In genomic region chr6:142540131-142540530, GRCm38 (mm10) we compare ENCODE assay signal across 25 mouse cellular contexts. TPM values are rescaled to one million over a fixed set of nuclear protein-coding genes. Genes with fewer than 3 reads are reported as not detected.
A peak's percentile ranks its signal among the peaks of the same experiment; 100 is the strongest.
DNase-seq lines count a peak whose midpoint lies in the region; ATAC-seq and TF ChIP-seq lines count a peak whose summit lies in the region.
"Had no signal": no experiment of that assay in that cellular context is flagged by ENCODE, and none has a peak within 500 bp of the region (broad histone marks: within the 10 kb centered on the region; RNA-seq: fewer than 3 reads in every experiment).

No protein-coding gene starts in this region.

- no peak for TF ChIP-seq EP300 in heart, postnatal 0 days (IDR thresholded peaks at IDR 0.05; ENCODE audit: low read depth)

- H3K27ac ChIP-seq in heart, postnatal 0 days (ENCODE audit: low read depth) = peak overlapping the region; percentile 32; the same call in 1 of the 2 replicates
- H3K27ac ChIP-seq in kidney, postnatal 0 days = no peak overlapping the region
- H3K27ac ChIP-seq in lung, embryonic 15.5 days = peak overlapping the region; percentile 69
- H3K27ac ChIP-seq: embryonic facial prominence, embryonic 10.5 days; embryonic facial prominence, embryonic 15.5 days; forebrain, embryonic 12.5 days; limb, embryonic 13.5 days; liver, embryonic 14.5 days; midbrain, embryonic 10.5 days; midbrain, embryonic 15.5 days had no signal

- ATAC-seq in heart, postnatal 0 days (ENCODE audit: insufficient read depth, low read depth) = no peak
- no peak for ATAC-seq in kidney, postnatal 0 days (replicated peaks; ENCODE audit: low FRiP score, low read depth)
- no peak for ATAC-seq in lung, embryonic 15.5 days (ENCODE audit: borderline replicate concordance, extremely low read depth, low FRiP score, low TSS enrichment)
- ATAC-seq: forebrain, postnatal 0 days; hindbrain, embryonic 16.5 days; midbrain, embryonic 15.5 days had no signal

- H3K9ac ChIP-seq in heart, postnatal 0 days (replicated peaks; ENCODE audit: low read depth, low read length) = no peak overlapping the region
- no peak overlapping the region for H3K9ac ChIP-seq in kidney, postnatal 0 days (ENCODE audit: low read depth, low read length)
- H3K9ac ChIP-seq in lung, embryonic 15.5 days = no peak overlapping the region
- H3K9ac ChIP-seq: embryonic facial prominence, embryonic 15.5 days; forebrain, embryonic 12.5 days; forebrain, postnatal 0 days; limb, embryonic 13.5 days; liver, embryonic 14.5 days; midbrain, embryonic 15.5 days; stomach, embryonic 15.5 days had no signal

- no peaks in the 10 kb centered on the region for H3K36me3 ChIP-seq in heart, postnatal 0 days (replicated peaks; ENCODE audit: control insufficient read depth, insufficient read depth, low read length)
- H3K36me3 ChIP-seq in kidney, postnatal 0 days (ENCODE audit: insufficient read depth, low read length) = no peaks in the 10 kb centered on the region
- H3K36me3 ChIP-seq in lung, embryonic 15.5 days = no peaks in the 10 kb centered on the region
- H3K36me3 ChIP-seq: embryonic facial prominence, embryonic 10.5 days; embryonic facial prominence, embryonic 15.5 days; forebrain, embryonic 12.5 days; limb, embryonic 13.5 days; midbrain, embryonic 10.5 days; midbrain, embryonic 15.5 days; stomach, embryonic 15.5 days had no signal

- no peak overlapping the region for H3K4me3 ChIP-seq in heart, postnatal 0 days (ENCODE audit: low read depth, low read length)
- no peak overlapping the region for H3K4me3 ChIP-seq in kidney, postnatal 0 days (replicated peaks; ENCODE audit: low read depth, low read length)
- no peak overlapping the region for H3K4me3 ChIP-seq in lung, embryonic 15.5 days
- H3K4me3 ChIP-seq: embryonic facial prominence, embryonic 10.5 days; embryonic facial prominence, embryonic 15.5 days; forebrain, embryonic 12.5 days; limb, embryonic 13.5 days; midbrain, embryonic 10.5 days; midbrain, embryonic 15.5 days; stomach, embryonic 15.5 days had no signal

- no peak for DNase-seq in heart, postnatal 0 days (ENCODE audit: low spot score)
- DNase-seq in heart, adult 8-10 months (ENCODE audit: low spot score) = no peak
- peak; percentile 58 for DNase-seq in kidney, postnatal 0 days (ENCODE audit: low spot score)
- DNase-seq in kidney, postnatal 4 days = no peak
- DNase-seq in lung, adult 18-20 months = no peak
- DNase-seq: B cell, adult 2 months; cerebellum, adult 8-10 months; cerebellum, postnatal 25 days; forebrain, postnatal 0 days; heart, postnatal 14 days; lung, postnatal 14 days; right cerebral cortex, postnatal 25 days; thymus, adult 18-20 months; thymus, postnatal 25 days had no signal

- no peaks in the 10 kb centered on the region for H3K27me3 ChIP-seq in heart, postnatal 0 days (ENCODE audit: control insufficient read depth, insufficient read depth, low read length)
- no peaks in the 10 kb centered on the region for H3K27me3 ChIP-seq in kidney, postnatal 0 days (ENCODE audit: insufficient read depth, low read length)
- no peaks in the 10 kb centered on the region for H3K27me3 ChIP-seq in lung, embryonic 15.5 days
- H3K27me3 ChIP-seq: embryonic facial prominence, embryonic 15.5 days; forebrain, embryonic 12.5 days; limb, embryonic 13.5 days; midbrain, embryonic 15.5 days; stomach, embryonic 15.5 days had no signal

- H3K9me3 ChIP-seq in heart, postnatal 0 days (replicated peaks; ENCODE audit: control insufficient read depth, low read length) = no peaks in the 10 kb centered on the region
- H3K9me3 ChIP-seq in kidney, postnatal 0 days (replicated peaks; ENCODE audit: low read length) = no peaks in the 10 kb centered on the region
- H3K9me3 ChIP-seq in lung, embryonic 15.5 days = no peaks in the 10 kb centered on the region
- H3K9me3 ChIP-seq: embryonic facial prominence, embryonic 10.5 days; embryonic facial prominence, embryonic 15.5 days; forebrain, embryonic 12.5 days; limb, embryonic 13.5 days; midbrain, embryonic 10.5 days; midbrain, embryonic 15.5 days; stomach, embryonic 15.5 days had no signal

- H3K4me2 ChIP-seq in heart, postnatal 0 days (ENCODE audit: low read depth, low read length) = no peak overlapping the region
- no peak overlapping the region for H3K4me2 ChIP-seq in kidney, postnatal 0 days (ENCODE audit: low read length)
- no peak overlapping the region for H3K4me2 ChIP-seq in lung, embryonic 15.5 days
- H3K4me2 ChIP-seq: embryonic facial prominence, embryonic 15.5 days; forebrain, embryonic 12.5 days; heart, embryonic 11.5 days; limb, embryonic 13.5 days; midbrain, embryonic 15.5 days; stomach, embryonic 15.5 days had no signal

- H3K4me1 ChIP-seq in heart, postnatal 0 days (ENCODE audit: control insufficient read depth, insufficient read depth) = 0 out of 2 replicates have a peak, but pooled peaks cover 10% of the 10 kb centered on the region
- H3K4me1 ChIP-seq in kidney, postnatal 0 days (replicated peaks; ENCODE audit: insufficient read depth, low read length) = peaks cover 2% of the 10 kb centered on the region; the same call in 1 of the 2 replicates
- peaks cover 34% of the 10 kb centered on the region for H3K4me1 ChIP-seq in lung, embryonic 15.5 days
- H3K4me1 ChIP-seq: forebrain, embryonic 12.5 days; midbrain, embryonic 10.5 days; midbrain, embryonic 15.5 days had no signal

- no peak for TF ChIP-seq CTCF in heart, postnatal 0 days (IDR thresholded peaks at IDR 0.05; ENCODE audit: low read depth)
- TF ChIP-seq CTCF in kidney, postnatal 0 days (IDR thresholded peaks at IDR 0.05; ENCODE audit: low read depth) = no peak

- 65% methylated on average over 5 of the region's 5 CpGs for WGBS in heart, postnatal 0 days
- WGBS in kidney, postnatal 0 days = 70% methylated on average over 5 of the region's 5 CpGs
- 63% methylated on average over 5 of the region's 5 CpGs for WGBS in lung, embryonic 15.5 days

RNA-seq across cellular contexts. Expression of gene Kcnj8, which starts 31.3 kb away (rescaled TPM):
- 14.8 and 40.4 TPM in 2 replicates for total RNA-seq in heart, postnatal 0 days (2014; rRNA removed; ENCODE audit: low replicate concordance)
- 19.8 and 21.5 TPM in 2 replicates for polyA plus RNA-seq in heart, postnatal 0 days (2015; fragmentation: Nextera tagmentation; extraction: Ambion mirVana)
- total RNA-seq in heart, adult 8-10 months (2022) = 10 to 100 TPM; 16.2 to 25.0 (median 18.3) TPM
- polyA plus RNA-seq in kidney, postnatal 0 days (2015; fragmentation: Nextera tagmentation; extraction: Ambion mirVana) = 31.1 and 35.9 TPM in 2 replicates
- polyA plus RNA-seq in lung, embryonic 15.5 days (2015; fragmentation: Nextera tagmentation; extraction: Ambion mirVana) = 18.3 and 19.7 TPM in 2 replicates

RNA-seq across cellular contexts. Expression of gene Ldhb, which starts 32.4 kb away (rescaled TPM):
- total RNA-seq in heart, postnatal 0 days (2014; rRNA removed; ENCODE audit: low replicate concordance) = 851 and 887 TPM in 2 replicates
- 2,292 and 2,354 TPM in 2 replicates for polyA plus RNA-seq in heart, postnatal 0 days (2015; fragmentation: Nextera tagmentation; extraction: Ambion mirVana)
- total RNA-seq in heart, adult 8-10 months (2022) = 1,000 to 10,000 TPM; 3,276 to 3,540 (median 3,455) TPM
- 1,564 and 1,601 TPM in 2 replicates for polyA plus RNA-seq in kidney, postnatal 0 days (2015; fragmentation: Nextera tagmentation; extraction: Ambion mirVana)
- polyA plus RNA-seq in lung, embryonic 15.5 days (2015; fragmentation: Nextera tagmentation; extraction: Ambion mirVana) = 252 and 254 TPM in 2 replicates
